Comparison of ENCODE assay signal across 8 mouse cellular contexts in the genomic region with DNA sequence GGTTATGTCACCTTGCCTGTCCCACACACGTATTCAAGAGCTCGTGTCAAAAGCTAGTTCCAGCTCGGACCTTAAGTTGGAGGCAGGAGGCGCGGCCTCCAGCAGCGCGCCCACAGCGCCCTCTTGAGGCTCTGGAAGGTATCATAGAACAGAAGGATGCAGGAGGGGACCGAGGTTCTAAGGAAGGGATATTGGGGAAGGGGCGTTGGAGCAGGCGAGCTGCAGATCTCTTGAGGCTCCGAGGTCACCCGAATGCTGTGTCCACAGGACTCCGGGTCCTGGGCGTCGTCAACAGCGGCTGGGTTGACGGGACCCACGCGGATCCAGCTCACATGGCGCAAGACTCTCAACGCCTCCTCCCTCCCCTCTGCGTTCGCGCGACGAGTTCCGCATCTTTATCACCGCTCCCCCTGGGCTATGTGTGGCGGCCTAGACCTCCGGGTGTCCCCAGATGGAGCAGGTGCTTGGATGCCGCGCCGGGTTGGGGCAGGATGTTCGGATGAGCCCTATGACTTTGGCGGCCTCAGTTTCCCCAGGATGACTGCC. TPM values are rescaled to one million over a fixed set of nuclear protein-coding genes. Genes with fewer than 3 reads are reported as not detected.
DNase-seq lines count a peak whose midpoint lies in the region; ATAC-seq and TF ChIP-seq lines count a peak whose summit lies in the region.

No protein-coding gene starts in this region.

- peak overlapping the region in 2 of 3 experiments; percentile 39 to 47 for H3K4me3 ChIP-seq in CH12.LX (replicated peaks in 1 of 3; ENCODE audit: low read depth in 2 of 3, low read length in 2 of 3, poor library complexity in 1 of 3)
- peak overlapping the region; percentile 49 for H3K4me3 ChIP-seq in heart, postnatal 0 days (ENCODE audit: low read depth, low read length)
- peak overlapping the region; percentile 52 for H3K4me3 ChIP-seq in neural tube, embryonic 15.5 days (replicated peaks)
- H3K4me3 ChIP-seq in thymus, adult 2 months (ENCODE audit: control insufficient read depth, insufficient read depth, low read length) = peak overlapping the region; percentile 51

- no peaks in the 10 kb centered on the region for H3K9me3 ChIP-seq in CH12.LX (replicated peaks; ENCODE audit: low read length)
- H3K9me3 ChIP-seq in heart, postnatal 0 days (replicated peaks; ENCODE audit: control insufficient read depth, low read length) = no peaks in the 10 kb centered on the region
- H3K9me3 ChIP-seq in neural tube, embryonic 15.5 days (replicated peaks) = no peaks in the 10 kb centered on the region

- peak; percentile 69 for DNase-seq in CH12.LX (ENCODE audit: extremely low read depth)
- DNase-seq in brain, embryonic 14.5 days (ENCODE audit: low read depth) = peak; percentile 82
- peak; percentile 76 for DNase-seq in heart, postnatal 0 days (ENCODE audit: low spot score)
- DNase-seq in kidney, postnatal 4 days = peak; percentile 84 to 86
- DNase-seq in lung, adult 18-20 months = peak; percentile 61 to 72
- peak; percentile 77 for DNase-seq in thymus, adult 2 months

- H3K36me3 ChIP-seq in CH12.LX (replicated peaks in 1 of 2; ENCODE audit: control insufficient read depth in 1 of 2, insufficient read depth in 1 of 2, low read length in 1 of 2) = no peaks in the 10 kb centered on the region
- no peaks in the 10 kb centered on the region for H3K36me3 ChIP-seq in heart, postnatal 0 days (replicated peaks; ENCODE audit: control insufficient read depth, insufficient read depth, low read length)
- no peaks in the 10 kb centered on the region for H3K36me3 ChIP-seq in neural tube, embryonic 15.5 days
- H3K36me3 ChIP-seq in thymus, adult 2 months (ENCODE audit: control insufficient read depth, insufficient read depth, low read length) = no peaks in the 10 kb centered on the region

- dilution Hi-C loops in CH12.LX (cut with MboI; ENCODE audit: extremely low pct_ligation_motif_present, extremely low pct_unique_long_range_greater_than_20kb, low sequenced_read_pairs) = loop anchor here (25.0 kb wide), 1 partner anchor 157 kb away; the partner anchor contains the start of gene Opn4

- no peaks in the 10 kb centered on the region for H3K79me2 ChIP-seq in CH12.LX (replicated peaks; ENCODE audit: control insufficient read depth, extremely low read depth, insufficient read depth, poor library complexity, severe bottlenecking)

- no peaks in the 10 kb centered on the region for H3K27me3 ChIP-seq in CH12.LX (replicated peaks)
- H3K27me3 ChIP-seq in heart, postnatal 0 days (ENCODE audit: control insufficient read depth, insufficient read depth, low read length) = peaks cover 2% of the 10 kb centered on the region; the same call in 1 of the 2 replicates
- no peaks in the 10 kb centered on the region; the same call in 1 of the 2 replicates for H3K27me3 ChIP-seq in neural tube, embryonic 15.5 days (replicated peaks)
- no peaks in the 10 kb centered on the region for H3K27me3 ChIP-seq in thymus, adult 2 months (ENCODE audit: control insufficient read depth, insufficient read depth, low read length)

- no peak for TF ChIP-seq EP300 in CH12.LX (IDR thresholded peaks at IDR 0.05; ENCODE audit: low read length)
- TF ChIP-seq EP300 in heart, postnatal 0 days (IDR thresholded peaks at IDR 0.05; ENCODE audit: low read depth) = no peak

- TF ChIP-seq CTCF in CH12.LX (conservative IDR thresholded peaks at IDR 0.05 in 1 of 2, IDR thresholded peaks at IDR 0.05 in 1 of 2; ENCODE audit: low read depth in 2 of 2, low read length in 2 of 2) = peak; percentile 75 to 86
- peak; percentile 88 for TF ChIP-seq CTCF in brain, embryonic 14.5 days (IDR thresholded peaks at IDR 0.05; ENCODE audit: borderline replicate concordance, extremely low read depth, insufficient read depth, insufficient read length)
- peak; percentile 85 for TF ChIP-seq CTCF in heart, postnatal 0 days (IDR thresholded peaks at IDR 0.05; ENCODE audit: low read depth)
- TF ChIP-seq CTCF in thymus, adult 2 months (IDR thresholded peaks at IDR 0.05; ENCODE audit: borderline replicate concordance, control insufficient read depth, extremely low read depth, insufficient read depth, low read length, poor library complexity) = peak; percentile 98

- in situ Hi-C loops in CH12.LX (cut with MboI; ENCODE audit: low pct_ligation_motif_present, low pct_unique_long_range_greater_than_20kb, low sequenced_read_pairs) = loop anchor here (25.0 kb wide), 1 partner anchor 332 kb away; no protein-coding TSS in a partner anchor

- no peak for TF ChIP-seq POLR2A in CH12.LX (IDR thresholded peaks at IDR 0.05; ENCODE audit: low read depth, low read length)
- no peak for TF ChIP-seq POLR2A in brain, embryonic 14.5 days (IDR thresholded peaks at IDR 0.05; ENCODE audit: borderline replicate concordance, extremely low read depth, insufficient read depth, insufficient read length, poor library complexity, severe bottlenecking)
- no peak for TF ChIP-seq POLR2A in thymus, adult 2 months (IDR thresholded peaks at IDR 0.05; ENCODE audit: control insufficient read depth, extremely low read depth, insufficient read depth, low read length, poor library complexity)

- peak overlapping the region; percentile 43 for H3K4me2 ChIP-seq in CH12.LX (ENCODE audit: insufficient read depth, low read depth, poor library complexity, severe bottlenecking)
- peak overlapping the region; percentile 85 for H3K4me2 ChIP-seq in heart, postnatal 0 days (ENCODE audit: low read depth, low read length)
- peak overlapping the region; percentile 96 for H3K4me2 ChIP-seq in neural tube, embryonic 15.5 days

- H3K4me1 ChIP-seq in CH12.LX (ENCODE audit: control insufficient read depth in 1 of 2, insufficient read depth in 2 of 2) = peaks cover 3 to 6% of the 10 kb centered on the region in 2 experiments
- H3K4me1 ChIP-seq in heart, postnatal 0 days (ENCODE audit: control insufficient read depth, insufficient read depth) = peaks cover 8% of the 10 kb centered on the region; the same call in 1 of the 2 replicates
- H3K4me1 ChIP-seq in neural tube, embryonic 15.5 days = peaks cover 17% of the 10 kb centered on the region
- peaks cover 16% of the 10 kb centered on the region for H3K4me1 ChIP-seq in thymus, adult 2 months (replicated peaks; ENCODE audit: control insufficient read depth, insufficient read depth, low read length)

- WGBS in heart, postnatal 0 days = under 1% methylated on average over 29 of the region's 36 CpGs
- under 1% methylated on average over 36 of the region's 36 CpGs for WGBS in neural tube, embryonic 15.5 days
- under 1% methylated on average over 36 of the region's 36 CpGs for WGBS in thymus, adult 2 months

- H3K9ac ChIP-seq in CH12.LX (ENCODE audit: insufficient read depth, low read depth) = no peak overlapping the region
- peak overlapping the region; percentile 39 for H3K9ac ChIP-seq in heart, postnatal 0 days (replicated peaks; ENCODE audit: low read depth, low read length)
- peak overlapping the region; percentile 72 for H3K9ac ChIP-seq in neural tube, embryonic 15.5 days (replicated peaks)

- no peak overlapping the region for H3K27ac ChIP-seq in CH12.LX (ENCODE audit: insufficient read depth, low read depth)
- H3K27ac ChIP-seq in heart, postnatal 0 days (ENCODE audit: low read depth) = no peak overlapping the region
- no peak overlapping the region for H3K27ac ChIP-seq in neural tube, embryonic 15.5 days (replicated peaks)
- H3K27ac ChIP-seq in thymus, adult 2 months (ENCODE audit: control insufficient read depth, insufficient read depth, low read length) = no peak overlapping the region

- ATAC-seq in erythroblast, adult 5-6 weeks (replicated peaks; ENCODE audit: low FRiP score, poor library complexity, severe bottlenecking) = peak; percentile 86
- peak; percentile 75 for ATAC-seq in heart, postnatal 0 days (ENCODE audit: insufficient read depth, low read depth)
- ATAC-seq in neural tube, embryonic 15.5 days (ENCODE audit: low FRiP score) = peak; percentile 80

- TF ChIP-seq RAD21 in CH12.LX (IDR thresholded peaks at IDR 0.05; ENCODE audit: low read depth, low read length) = peak; percentile 74

TF ChIP-seq in CH12.LX, 34 proteins besides CTCF, POLR2A, EP300 and RAD21:
- TF ChIP-seq TCF12 (IDR thresholded peaks at IDR 0.05; ENCODE audit: low read depth, low read length) (peak; percentile 23; the same call in 1 of the 2 replicates), E2F4 (IDR thresholded peaks at IDR 0.05; ENCODE audit: insufficient replicate concordance, low read depth, low read length) (no peak), MAX (IDR thresholded peaks at IDR 0.05; ENCODE audit: low read length) (peak; percentile 38; the same call in 1 of the 2 replicates), USF1 (IDR thresholded peaks at IDR 0.05; ENCODE audit: low read depth, low read length) (no peak), SIN3A (IDR thresholded peaks at IDR 0.05; ENCODE audit: low read length) (no peak), ZMIZ1 (IDR thresholded peaks at IDR 0.05; ENCODE audit: low read depth, low read length) (no peak), IRF4 (IDR thresholded peaks at IDR 0.05; ENCODE audit: low read depth, low read length) (no peak; the same call in 1 of the 2 replicates), POLR2AphosphoS2 (IDR thresholded peaks at IDR 0.05; ENCODE audit: low read depth, low read length) (no peak), NELFE (IDR thresholded peaks at IDR 0.05; ENCODE audit: low read depth, low read length) (peak; percentile 29; the same call in 1 of the 2 replicates), MYC (IDR thresholded peaks at IDR 0.05; ENCODE audit: low read depth, low read length) (peak; percentile 42; the same call in 1 of the 2 replicates), SMC3 (IDR thresholded peaks at IDR 0.05; ENCODE audit: low read depth, low read length) (peak; percentile 54), JUN (IDR thresholded peaks at IDR 0.05; ENCODE audit: insufficient read depth, low read depth, low read length) (no peak), KAT2A (IDR thresholded peaks at IDR 0.05; ENCODE audit: insufficient replicate concordance, low read length) (no peak)

RNA-seq across cellular contexts. Expression of gene Grid1, which starts 50.8 kb away (rescaled TPM):
- not detected in 2 replicates for total RNA-seq in CH12.LX (2012; rRNA removed)
- total RNA-seq in CH12.LX (2014; rRNA removed) = not detected in 2 replicates
- not detected in 2 replicates for polyA plus RNA-seq in CH12.LX (2012; ENCODE audit: insufficient read length, low read depth)
- 7.3 and 14.8 TPM in 2 replicates for polyA plus RNA-seq in brain, embryonic 14.5 days (2012; rRNA removed)
- not detected in 2 replicates for total RNA-seq in erythroblast, adult 5-6 weeks (2015; ENCODE audit: low replicate concordance)
- total RNA-seq in erythroblast, adult 5-6 weeks (2017; ENCODE audit: low replicate concordance) = 0.34 TPM in 1 of 2 replicates, not detected in the other
- total RNA-seq in heart, postnatal 0 days (2014; rRNA removed; ENCODE audit: low replicate concordance) = 0.54 TPM in 1 of 2 replicates, not detected in the other
- polyA plus RNA-seq in heart, postnatal 0 days (2015; fragmentation: Nextera tagmentation; extraction: Ambion mirVana) = 0.03 and 0.05 TPM in 2 replicates
- 7.2 and 8.3 TPM in 2 replicates for polyA plus RNA-seq in neural tube, embryonic 15.5 days (2015; fragmentation: Nextera tagmentation; extraction: Ambion mirVana)
- 0.19 and 0.26 TPM in 2 replicates for polyA plus RNA-seq in thymus, adult 2 months (2012; rRNA removed)

Comparison
In these comparisons a context has a peak if more than half of its experiments do, and no peak if none do; other contexts are left out.
1. H3K4me2 ChIP-seq: peak in every context shown above with its lines; median percentile 96 in neural tube, embryonic 15.5 days; 85 in heart, postnatal 0 days; 43 in CH12.LX.